Mouse (Mus musculus): ENCODE measurements around the gene Lhpp.

The Lhpp gene

GRCm38 (mm10) chr7:132610468-132611318 is at the start of gene Lhpp:
Gene Lhpp, plus strand, starts transcription at chr7:132610638.
- DNase-seq (ENCODE audit: low read depth): peak; percentile 90

DNA sequence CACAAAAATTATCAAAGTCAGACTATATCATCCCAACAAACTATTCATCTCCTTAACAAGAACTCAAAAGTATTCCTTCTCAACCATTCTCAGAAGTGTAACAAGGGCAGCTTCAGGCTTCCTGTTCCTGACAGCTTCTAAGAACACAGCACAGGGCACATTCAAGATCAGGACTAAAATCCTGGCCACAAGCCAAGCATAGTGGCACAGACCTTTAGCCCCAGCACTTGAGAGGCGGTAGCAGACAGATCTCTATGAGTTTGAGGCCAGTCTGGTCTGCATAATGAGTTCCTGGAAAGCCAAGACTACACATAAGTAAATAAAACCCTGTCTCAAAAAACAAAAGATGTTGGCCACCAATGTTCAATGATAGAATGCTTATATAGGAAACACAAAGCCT is 44.6 kb upstream of the Lhpp start:
- DNase-seq (ENCODE audit: low read depth): no peak

DNA sequence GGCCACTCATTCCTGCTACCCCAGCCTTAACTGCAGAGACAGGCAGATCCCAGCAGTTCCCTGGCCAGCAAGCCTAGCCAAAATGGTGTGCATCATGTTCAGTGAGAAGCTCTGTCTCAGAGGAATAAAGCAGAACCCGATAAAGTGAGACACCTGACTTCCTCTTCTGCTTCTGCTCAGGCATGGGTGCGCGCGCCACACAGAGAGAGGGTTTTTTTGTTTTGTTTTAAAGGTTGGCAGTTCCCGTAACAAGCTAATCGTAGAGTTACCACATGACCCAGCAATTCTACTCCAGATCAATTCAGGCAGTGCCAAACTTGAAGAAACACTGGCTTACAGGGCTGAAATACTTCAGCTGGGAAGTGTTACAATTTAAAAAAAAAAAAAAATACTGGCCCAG is 41.6 kb upstream of the Lhpp start:
- no peak for DNase-seq (ENCODE audit: low read depth)

DNA sequence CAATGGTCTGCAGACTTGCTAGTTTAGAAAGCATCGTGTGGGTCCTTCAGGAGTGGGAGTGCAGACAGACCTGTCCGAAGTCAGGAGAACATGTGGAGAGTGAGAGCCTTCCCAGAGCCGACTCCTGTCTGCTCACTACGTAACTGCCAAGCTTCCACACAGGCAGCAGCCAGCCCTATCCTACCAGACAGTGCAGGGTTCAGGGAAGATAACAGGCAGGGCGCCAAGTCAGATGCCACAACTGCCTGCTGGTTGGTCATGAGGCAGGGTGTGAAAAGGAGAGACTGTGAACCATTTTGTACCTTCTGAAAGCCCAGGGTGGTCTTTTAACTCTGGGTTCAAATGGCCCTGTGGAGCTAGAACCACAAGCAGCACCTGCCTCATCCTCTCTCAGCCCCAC is 40.4 kb upstream of the Lhpp start:
- no peak for DNase-seq (ENCODE audit: low read depth)

GRCm38 (mm10) chr7:132571481-132571880 is 39.0 kb upstream of the Lhpp start:
- no peak for DNase-seq (ENCODE audit: low read depth)

GRCm38 (mm10) chr7:132572738-132573137 is 37.7 kb upstream of the Lhpp start:
- DNase-seq (ENCODE audit: low read depth): no peak

DNA sequence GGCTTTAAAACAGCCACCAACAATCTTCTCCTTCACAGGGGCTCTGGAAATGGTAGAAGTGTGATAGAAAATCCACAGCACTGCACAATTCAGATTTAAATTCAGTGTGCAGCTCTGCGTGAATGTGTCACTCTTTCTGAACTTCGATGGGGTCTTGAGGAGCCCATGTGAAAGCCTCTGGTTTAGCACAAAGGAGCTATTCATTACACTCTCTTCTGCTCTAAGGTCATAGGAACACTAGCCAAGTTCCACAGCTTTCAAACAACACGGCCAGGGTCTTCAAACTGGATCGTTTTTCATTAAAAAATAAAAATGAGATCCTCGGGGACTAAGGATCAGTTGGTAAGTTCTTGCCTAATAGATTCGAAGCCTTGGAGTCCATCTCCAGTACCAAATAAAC is 37.2 kb upstream of the Lhpp start:
- DNase-seq (ENCODE audit: low read depth): no peak

- no peak for DNase-seq (ENCODE audit: low read depth)
These were observed 35.8 kb upstream of the Lhpp start for GRCm38 (mm10) chr7:132574646-132575045.

GRCm38 (mm10) chr7:132575623-132576022 is 34.8 kb upstream of the Lhpp start:
- peak; percentile 88 for DNase-seq (ENCODE audit: low read depth)

GRCm38 (mm10) chr7:132576116-132576650 is 34.3 kb upstream of the Lhpp start, which contains the start of gene Oat:
Gene Oat, minus strand, starts transcription at chr7:132576398.
- DNase-seq (ENCODE audit: low read depth): peak; percentile 99

GRCm38 (mm10) chr7:132576891-132577290 is 33.5 kb upstream of the Lhpp start:
- no peak for DNase-seq (ENCODE audit: low read depth)

- DNase-seq (ENCODE audit: low read depth): no peak
These were observed 29.9 kb upstream of the Lhpp start for GRCm38 (mm10) chr7:132580511-132580910.

- DNase-seq (ENCODE audit: low read depth): no peak
These were observed 29.0 kb upstream of the Lhpp start for GRCm38 (mm10) chr7:132581441-132581840.

DNA sequence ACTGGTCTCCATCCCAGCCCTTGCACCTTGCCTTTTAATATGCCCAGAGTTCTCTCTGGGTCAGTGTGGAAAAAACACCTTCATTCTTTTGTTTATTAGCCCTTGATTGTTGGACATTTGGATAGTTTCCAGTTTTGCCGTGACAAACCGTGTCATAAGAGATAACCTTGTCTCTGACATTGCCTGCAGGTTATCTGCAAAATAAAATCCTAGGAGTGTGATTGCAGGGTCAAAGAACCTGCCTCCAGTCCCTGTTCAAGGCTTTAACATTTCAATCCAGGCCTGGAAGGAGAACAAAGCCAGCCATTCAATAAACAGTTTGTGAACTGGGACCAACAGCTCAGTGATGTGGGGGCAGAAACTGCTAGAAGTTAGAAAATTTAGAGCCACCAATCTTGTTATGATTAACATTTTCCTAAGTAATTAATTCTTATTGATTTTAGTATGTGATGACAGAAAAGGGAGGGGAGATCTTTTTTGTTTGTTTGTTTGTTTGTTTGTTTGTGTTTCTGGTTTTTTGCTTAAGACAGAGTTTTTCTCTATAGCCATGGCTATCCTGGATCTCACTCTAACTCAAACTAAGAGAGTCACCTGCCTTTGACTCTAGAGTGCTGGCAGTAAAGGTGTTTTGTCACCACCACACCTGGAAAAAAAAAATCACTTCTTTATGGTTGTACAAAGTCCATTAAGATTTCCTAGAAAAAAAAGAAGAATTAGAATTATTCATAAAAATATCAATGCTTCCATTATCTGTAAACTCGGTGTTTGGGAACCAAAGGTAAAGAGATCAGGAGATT is 24.5 kb upstream of the Lhpp start:
- DNase-seq (ENCODE audit: low read depth): no peak

DNA sequence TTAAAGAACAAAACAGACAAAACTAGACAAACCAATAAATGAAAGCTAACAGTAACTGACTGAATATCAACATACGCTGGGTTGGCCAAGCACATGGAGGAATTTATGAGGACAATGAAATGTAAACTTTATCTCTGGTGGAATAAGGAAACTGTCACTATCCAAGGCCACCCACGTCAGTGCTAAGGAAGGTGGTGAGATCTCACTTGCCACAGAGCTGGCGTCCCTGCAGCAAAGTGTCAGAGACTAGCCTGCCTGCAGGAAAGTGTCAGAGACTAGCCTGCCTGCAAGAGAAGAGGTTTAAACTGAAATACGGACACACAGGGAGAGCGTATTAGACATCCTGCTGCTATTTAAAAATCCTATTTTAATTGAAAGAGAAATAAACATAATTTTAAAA is 23.3 kb upstream of the Lhpp start:
- no peak for DNase-seq (ENCODE audit: low read depth)

DNA sequence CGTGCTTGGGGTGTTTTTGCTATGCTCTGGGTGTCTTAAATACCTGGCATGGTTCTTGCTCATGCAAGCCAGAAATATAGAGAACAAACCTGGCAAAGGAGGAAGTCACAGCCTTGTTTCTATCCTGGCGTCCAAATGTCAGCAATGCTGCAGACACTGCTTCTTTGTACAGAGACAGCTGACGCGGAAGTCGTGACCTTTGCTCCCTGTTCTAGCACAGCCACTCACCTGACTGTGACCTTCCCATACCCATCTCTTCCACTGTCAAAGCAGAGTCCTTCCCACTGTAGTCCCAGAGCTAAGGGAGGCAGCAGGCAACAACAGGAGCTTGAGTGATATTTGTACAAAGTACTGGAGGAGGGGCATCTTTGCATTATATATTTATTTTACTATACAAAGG is 20.8 kb upstream of the Lhpp start:
- no peak for DNase-seq (ENCODE audit: low read depth)

DNA sequence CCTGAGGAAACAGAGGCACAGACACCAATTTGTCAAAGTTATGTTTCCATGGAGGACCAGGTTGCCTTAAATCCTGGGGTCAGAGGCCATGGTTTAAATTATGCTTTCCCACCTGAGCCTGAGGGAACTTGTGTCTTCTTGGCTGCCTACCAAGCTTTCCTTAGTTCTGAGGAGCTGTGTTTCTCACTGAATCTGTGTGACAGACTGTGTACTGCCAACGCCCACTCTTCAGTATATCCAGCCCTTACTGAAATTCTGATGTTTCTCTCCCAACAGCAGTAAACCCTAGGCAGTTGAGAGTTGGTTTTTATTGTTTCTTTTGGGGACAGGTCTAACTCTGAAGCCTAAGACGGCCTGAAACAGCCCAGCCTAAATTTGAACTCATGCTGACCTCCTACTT is 16.7 kb upstream of the Lhpp start:
- DNase-seq (ENCODE audit: low read depth): no peak

DNA sequence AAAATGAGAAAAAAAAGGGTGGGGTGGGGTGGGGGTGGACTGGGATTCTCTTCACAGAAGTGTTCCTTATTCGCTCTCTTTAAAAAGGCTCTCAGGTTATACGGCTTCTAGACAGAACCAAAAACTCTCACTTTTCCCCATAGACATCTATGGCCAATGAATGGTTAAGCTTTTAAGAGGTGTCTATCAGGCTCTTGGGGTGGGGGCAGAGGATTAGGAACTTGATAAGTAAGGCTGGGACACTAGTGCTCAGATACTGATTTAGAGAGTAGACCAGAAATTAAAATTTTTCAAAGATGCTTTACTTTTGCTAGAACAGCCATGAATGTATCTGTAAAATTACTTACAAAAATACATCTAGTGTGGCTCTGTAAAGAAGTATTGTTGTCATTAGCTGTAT is 16.1 kb upstream of the Lhpp start:
- DNase-seq (ENCODE audit: low read depth): no peak

DNA sequence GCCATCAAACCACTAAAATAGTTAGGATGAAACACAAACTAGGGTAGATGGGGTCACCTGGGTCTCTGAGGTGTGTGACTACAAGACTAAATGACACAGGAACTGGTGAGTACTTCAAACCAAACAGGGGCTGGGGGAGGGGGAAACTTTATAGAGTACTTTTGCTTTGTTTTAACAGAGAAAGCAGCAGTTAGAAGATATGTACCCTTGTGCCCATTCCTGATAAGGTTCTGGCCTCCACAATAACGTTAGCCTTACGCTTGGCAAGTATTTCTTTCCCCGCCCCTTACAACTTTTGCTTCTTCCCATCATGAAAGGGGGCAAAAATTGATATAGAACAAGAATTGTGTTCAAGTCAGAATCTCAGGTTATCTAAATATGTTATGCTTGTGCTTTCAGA is 14.7 kb upstream of the Lhpp start:
- no peak for DNase-seq (ENCODE audit: low read depth)

- no peak for DNase-seq (ENCODE audit: low read depth)
These were observed 13.7 kb upstream of the Lhpp start for GRCm38 (mm10) chr7:132596557-132597250.

DNA sequence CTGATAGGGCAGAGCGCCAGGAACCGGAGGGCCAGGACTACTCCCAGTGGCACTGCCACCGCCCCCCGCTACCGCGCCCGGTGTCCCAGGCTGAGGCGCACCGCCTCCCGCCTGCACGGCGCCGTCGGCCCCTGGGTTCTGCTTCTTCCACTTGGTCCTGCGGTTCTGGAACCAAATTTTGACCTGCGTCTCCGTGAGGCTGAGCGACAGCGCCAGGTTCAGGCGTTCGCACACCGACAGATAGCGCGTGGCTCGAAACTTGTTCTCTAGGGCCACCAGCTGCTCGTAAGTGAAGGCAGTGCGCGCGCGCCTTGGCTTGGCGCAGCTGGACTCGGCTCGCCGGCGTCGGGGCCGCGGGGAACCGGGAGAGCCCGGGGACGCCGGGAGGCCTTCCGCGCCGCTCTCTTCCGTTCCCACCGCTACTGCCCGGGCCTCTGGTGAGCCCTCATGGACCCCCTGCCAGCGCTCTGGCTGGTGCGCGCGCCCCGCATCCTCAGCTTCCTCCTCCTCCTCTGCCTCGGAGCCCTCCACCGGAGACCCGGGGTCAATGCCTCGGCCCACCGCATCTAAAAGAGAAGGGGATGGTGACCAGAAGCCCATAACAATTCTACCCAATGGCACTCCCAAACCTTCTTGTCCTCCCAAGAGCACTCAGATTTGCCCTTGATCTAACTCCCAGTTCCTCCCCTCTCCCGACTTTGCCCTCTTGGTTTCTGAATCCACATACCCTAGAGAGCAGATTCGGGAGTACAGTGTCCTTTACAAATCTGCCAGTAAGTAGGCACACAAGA is 13.0 kb upstream of the Lhpp start:
- no peak for DNase-seq (ENCODE audit: low read depth)

All from induced T-regulatory cell, adult 2 months (primary cell).